ENCODE assay signal across 11 mouse cellular contexts in genomic region chr6:99374448-99375271, GRCm38 (mm10).
DNase-seq lines count a peak whose midpoint lies in the region; ATAC-seq lines count a peak whose summit lies in the region.
"Had no signal": no experiment of that assay in that cellular context is flagged by ENCODE, and none has a peak within 500 bp of the region (broad histone marks: within the 10 kb centered on the region; RNA-seq: fewer than 3 reads in every experiment).

No protein-coding gene starts in this region.

- no peaks in the 10 kb centered on the region for H3K9me3 ChIP-seq in heart, embryonic 15.5 days (replicated peaks)
- no peaks in the 10 kb centered on the region for H3K9me3 ChIP-seq in lung, embryonic 15.5 days
- H3K9me3 ChIP-seq: G1E had no signal

- no peak overlapping the region for H3K4me2 ChIP-seq in heart, embryonic 15.5 days
- H3K4me2 ChIP-seq in lung, embryonic 15.5 days: no peak overlapping the region
- H3K4me2 ChIP-seq: midbrain, embryonic 11.5 days had no signal

- intact Hi-C loops in heart, postnatal 25 days (cut with DNase I): no loop called here

- H3K27me3 ChIP-seq in heart, embryonic 15.5 days: no peaks in the 10 kb centered on the region
- H3K27me3 ChIP-seq in lung, embryonic 15.5 days: no peaks in the 10 kb centered on the region

- no peak for ATAC-seq in heart, embryonic 15.5 days (replicated peaks; ENCODE audit: insufficient number of reproducible peaks, insufficient read depth, low FRiP score, low read depth)
- peak; percentile 64 for ATAC-seq in common myeloid progenitor, adult 5-6 weeks (replicated peaks; ENCODE audit: low read depth, poor library complexity, severe bottlenecking)
- no peak for ATAC-seq in lung, embryonic 15.5 days (ENCODE audit: borderline replicate concordance, extremely low read depth, low FRiP score, low TSS enrichment)
- ATAC-seq: intestine, postnatal 0 days had no signal

- H3K9ac ChIP-seq in heart, embryonic 15.5 days: no peak overlapping the region
- H3K9ac ChIP-seq in lung, embryonic 15.5 days: no peak overlapping the region

- peak overlapping the region; percentile 28; the same call in 1 of the 2 replicates for H3K27ac ChIP-seq in heart, embryonic 15.5 days
- peak overlapping the region; percentile 43; the same call in 1 of the 2 replicates for H3K27ac ChIP-seq in lung, embryonic 15.5 days

- no peak overlapping the region for H3K4me3 ChIP-seq in heart, embryonic 15.5 days
- no peak overlapping the region for H3K4me3 ChIP-seq in lung, embryonic 15.5 days

- no peak for DNase-seq in heart, postnatal 25 days (ENCODE audit: low spot score)
- DNase-seq in 416B (ENCODE audit: low read depth): peak; percentile 33
- no peak for DNase-seq in ovary, postnatal 36 days (ENCODE audit: low spot score)
- no peak for DNase-seq in layer of hippocampus, adult 18-20 months (ENCODE audit: low spot score in 2 of 2)
- DNase-seq in testis, postnatal 10 days (ENCODE audit: low spot score): no peak

- 54% methylated on average over 19 of the region's 19 CpGs for WGBS in heart, embryonic 15.5 days
- WGBS in lung, embryonic 15.5 days: 30% methylated on average over 19 of the region's 19 CpGs

- H3K36me3 ChIP-seq in heart, embryonic 15.5 days: no peaks in the 10 kb centered on the region
- no peaks in the 10 kb centered on the region for H3K36me3 ChIP-seq in lung, embryonic 15.5 days

- peaks cover 38% of the 10 kb centered on the region for H3K4me1 ChIP-seq in heart, embryonic 15.5 days (replicated peaks)
- H3K4me1 ChIP-seq in lung, embryonic 15.5 days: peaks cover 57% of the 10 kb centered on the region
